Mouse (Mus musculus) heart, postnatal 0 days (tissue): ENCODE measurements around the gene Ssh2. TPM values are rescaled to one million over a fixed set of nuclear protein-coding genes. Genes with fewer than 3 reads are reported as not detected.
"Not testable (repeated sequence)": the region's sequence is repeated elsewhere in the genome, so short reads cannot be mapped to it uniquely, and the experiment has no call there.

Source experiments
- ATAC-seq: fragments of 200-750 bp; cut with Nextera tagmentation; 2 replicates; pipeline ENCODE4 v1.8.0; 2017; ENCODE audit warnings: low read depth, moderate number of reproducible peaks, moderate library complexity; ENCODE audit not compliant: insufficient read depth
- DNase-seq: peaks from one replicate; pipeline ENCODE4 v3.0.0-alpha.2; 2016; ENCODE audit warnings: low spot score
- H3K27ac ChIP-seq: fragments of 300-500 bp; sonication (generic); 2 replicates; pipeline ENCODE4 v1.5.1; 2014; ENCODE audit warnings: low read depth, mild to moderate bottlenecking
- H3K27me3 ChIP-seq: fragments of 300-500 bp; sonication (generic); 2 replicates; pipeline ENCODE4 v1.6.1; 2014; ENCODE audit warnings: low read length, mixed read lengths; ENCODE audit not compliant: control insufficient read depth, insufficient read depth
- H3K36me3 ChIP-seq: fragments of 300-500 bp; sonication (generic); replicated peaks from 2 replicates; pipeline ENCODE4 v1.6.1; 2014; ENCODE audit warnings: low read length, mixed read lengths; ENCODE audit not compliant: control insufficient read depth, insufficient read depth
- H3K4me1 ChIP-seq: fragments of 300-500 bp; sonication (generic); 2 replicates; pipeline ENCODE4 v1.6.1; 2014; ENCODE audit warnings: antibody characterized with exemption; ENCODE audit not compliant: control insufficient read depth, insufficient read depth
- H3K4me2 ChIP-seq: fragments of 300-500 bp; sonication (generic); 2 replicates; pipeline ENCODE4 v1.6.1; 2014; ENCODE audit warnings: low read depth, mild to moderate bottlenecking, low read length, moderate library complexity
- H3K4me3 ChIP-seq: fragments of 300-500 bp; sonication (generic); 2 replicates; pipeline ENCODE4 v1.5.1; 2014; ENCODE audit warnings: low read depth, low read length
- H3K9ac ChIP-seq: fragments of 300-500 bp; sonication (generic); replicated peaks from 2 replicates; pipeline ENCODE4 v1.6.1; 2014; ENCODE audit warnings: low read depth, low read length, mixed read lengths
- H3K9me3 ChIP-seq: fragments of 300-500 bp; sonication (generic); replicated peaks from 2 replicates; pipeline ENCODE4 v1.6.1; 2016; ENCODE audit warnings: low read length; ENCODE audit not compliant: control insufficient read depth
- CTCF ChIP-seq: IDR thresholded peaks from 2 replicates; pipeline ENCODE4 v1.5.1; 2016; ENCODE audit warnings: antibody characterized with exemption, control low read depth, low read depth
- EP300 ChIP-seq: IDR thresholded peaks from 2 replicates; pipeline ENCODE4 v1.6.1; 2016; ENCODE audit warnings: antibody characterized with exemption, low read depth
- WGBS: fragments of 180-500 bp; shearing (Covaris S2); extraction: QIAGEN DNeasy Blood & Tissue Kit; methylation state at CpG from one replicate; pipeline ENCODE4 v1.1.7; 2014; 5-methylcytosine and 5-hydroxymethylcytosine counted together
- polyA plus RNA-seq: library from polyadenylated mRNA; unstranded; fragments of >200 nt; fragmentation: Nextera tagmentation; extraction: Ambion mirVana; gene quantifications from 2 replicates; pipeline ENCODE4 v1.2.1, GENCODE M21; 2015
- total RNA-seq: library from RNA; depleted of rRNA; stranded (reverse); fragments of >200 nt; gene quantifications from 2 replicates; pipeline ENCODE4 v1.2.3, GENCODE M21; 2014; ENCODE audit warnings: low replicate concordance

Gene Ssh2
- total and polyA plus RNA-seq, 2 experiments from 2014 or later: 21.0 to 60.6 TPM

DNA sequence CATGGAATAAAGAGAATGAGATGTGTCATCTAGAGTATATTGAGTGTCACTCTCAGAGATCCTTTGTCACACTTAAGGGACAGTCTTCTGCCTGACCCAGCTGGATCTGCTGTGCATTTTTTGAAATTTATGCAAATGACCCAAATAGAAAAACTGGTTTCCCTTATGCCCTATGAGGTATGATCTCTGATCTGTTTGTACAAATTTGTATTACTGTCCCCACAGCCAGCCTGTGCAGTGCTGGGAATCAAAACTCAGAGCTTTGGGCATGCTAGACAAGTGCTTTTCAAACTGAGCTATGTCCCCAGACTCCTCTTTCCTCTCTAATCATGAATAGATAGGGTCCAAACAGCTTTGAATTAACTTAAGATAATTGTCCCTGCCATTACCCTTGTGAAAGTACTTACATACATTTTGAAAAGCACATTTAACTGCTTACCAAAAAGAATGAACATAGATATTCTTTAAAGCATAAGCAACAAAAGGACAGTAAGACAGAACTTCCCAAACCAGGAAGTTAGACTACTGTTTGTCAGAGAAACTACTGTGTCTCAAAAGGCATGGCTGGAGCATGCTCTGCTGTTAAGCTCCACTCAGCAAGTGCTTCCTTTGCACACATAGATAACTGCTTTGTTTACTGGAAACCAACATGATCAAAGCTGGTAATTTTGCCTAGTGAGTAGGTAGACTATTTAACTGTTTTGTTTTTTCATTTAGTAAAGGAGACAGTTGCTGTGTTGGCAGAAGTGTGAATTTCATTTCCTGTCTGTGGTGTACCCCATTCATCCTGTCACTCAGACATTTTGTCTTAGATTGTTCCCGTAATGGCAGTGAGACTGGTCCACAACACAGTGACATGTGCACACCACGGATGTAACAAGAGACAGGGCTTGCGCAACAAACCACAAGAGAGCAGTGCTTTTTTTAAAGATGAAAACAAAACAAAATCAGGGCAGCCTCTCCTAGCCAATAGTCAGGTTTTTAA is 169.9 kb downstream of the Ssh2 start:
- Histone ChIP-seq H3K27ac (peak overlapping the region; percentile 43), H3K9me3 (no peaks in the 10 kb centered on the region), H3K9ac (no peak overlapping the region), H3K4me3 (no peak overlapping the region), H3K27me3 (no peaks in the 10 kb centered on the region), H3K4me1 (peaks cover 31% of the 10 kb centered on the region), H3K4me2 (no peak overlapping the region), H3K36me3 (no peaks in the 10 kb centered on the region)
- ATAC-seq: no peak
- WGBS: 24% methylated on average over 3 of the region's 3 CpGs
- DNase-seq: no peak
- no peak for TF ChIP-seq CTCF
- no peak for TF ChIP-seq EP300

DNA sequence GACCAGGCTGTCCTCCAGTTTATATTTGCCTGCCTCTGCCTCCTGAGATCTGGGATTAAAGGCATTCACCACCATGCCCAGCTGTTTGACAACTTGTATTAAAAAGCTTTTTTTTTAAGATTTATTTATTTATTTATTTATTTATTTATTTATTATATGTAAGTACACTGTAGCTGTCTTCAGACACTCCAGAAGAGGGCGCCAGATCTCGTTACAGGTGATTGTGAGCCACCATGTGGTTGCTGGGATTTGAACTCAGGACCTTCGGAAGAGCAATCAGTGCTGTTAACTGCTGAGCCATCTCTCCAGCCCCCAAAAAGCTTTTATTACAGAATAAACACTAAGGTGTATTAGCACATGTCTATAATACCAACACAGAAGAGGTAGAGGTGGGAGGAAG is 172.1 kb downstream of the Ssh2 start:
- not testable (repeated sequence) for H3K9ac ChIP-seq, H3K4me2 ChIP-seq, H3K27me3 ChIP-seq, H3K36me3 ChIP-seq, H3K27ac ChIP-seq, H3K9me3 ChIP-seq, DNase-seq, H3K4me3 ChIP-seq, ATAC-seq
- peaks cover 24% of the 10 kb centered on the region for H3K4me1 ChIP-seq
- 86% methylated on average over 3 of the region's 3 CpGs for WGBS

DNA sequence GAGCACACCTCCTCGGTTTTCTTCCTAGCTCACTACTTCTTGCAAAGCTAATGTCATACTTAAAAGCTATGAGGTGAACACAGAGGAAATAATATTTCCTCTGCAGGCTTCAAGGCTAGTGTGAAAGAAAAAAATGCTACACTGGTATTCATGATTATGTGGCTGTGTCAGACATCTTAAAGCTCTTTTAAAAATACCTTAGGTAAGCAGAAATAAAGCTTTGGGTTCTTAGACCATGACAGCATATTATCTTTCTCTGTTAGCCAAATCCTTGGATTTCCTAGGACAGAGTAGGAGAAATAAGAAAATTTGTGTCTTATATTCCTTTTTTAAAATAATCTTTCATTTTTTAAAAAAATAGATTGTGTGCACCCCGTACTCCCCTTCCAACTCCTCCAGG is 179.5 kb downstream of the Ssh2 start:
- Histone ChIP-seq H3K9me3 (no peaks in the 10 kb centered on the region), H3K36me3 (peaks cover 59% of the 10 kb centered on the region), H3K9ac (no peak overlapping the region), H3K4me2 (no peak overlapping the region), H3K27ac (no peak overlapping the region), H3K4me3 (no peak overlapping the region), H3K27me3 (no peaks in the 10 kb centered on the region), H3K4me1 (no peaks in the 10 kb centered on the region)
- TF ChIP-seq CTCF (no peak), EP300 (no peak)
- DNase-seq: no peak
- 82% methylated on average over 2 of the region's 2 CpGs for WGBS
- ATAC-seq: no peak

DNA sequence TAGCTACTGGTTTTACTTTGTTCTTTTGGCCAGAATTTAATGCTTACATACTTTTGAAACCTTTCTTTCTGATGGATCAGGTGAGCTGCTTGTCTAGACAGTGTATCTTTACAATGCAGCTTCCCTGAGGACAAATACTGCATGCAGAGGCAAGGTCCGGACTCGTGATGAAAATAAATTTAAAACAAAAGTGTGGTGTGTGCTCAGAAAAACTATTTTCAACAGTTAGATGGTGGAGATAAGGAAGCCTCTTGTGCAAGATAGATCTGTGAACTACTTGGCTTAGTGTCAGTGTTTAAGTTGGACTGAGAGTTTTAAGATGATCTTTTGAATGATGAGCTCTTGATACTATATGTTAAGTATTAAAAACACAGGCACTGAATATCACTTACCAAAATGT is 186.4 kb downstream of the Ssh2 start:
- Histone ChIP-seq H3K4me1 (no peaks in the 10 kb centered on the region), H3K4me3 (no peak overlapping the region), H3K36me3 (peaks cover 45% of the 10 kb centered on the region), H3K27ac (no peak overlapping the region), H3K9ac (no peak overlapping the region), H3K9me3 (no peaks in the 10 kb centered on the region), H3K4me2 (no peak overlapping the region), H3K27me3 (no peaks in the 10 kb centered on the region)
- no peak for DNase-seq
- TF ChIP-seq CTCF (no peak), EP300 (no peak)
- 69% methylated on average over 2 of the region's 2 CpGs for WGBS
- ATAC-seq: no peak

DNA sequence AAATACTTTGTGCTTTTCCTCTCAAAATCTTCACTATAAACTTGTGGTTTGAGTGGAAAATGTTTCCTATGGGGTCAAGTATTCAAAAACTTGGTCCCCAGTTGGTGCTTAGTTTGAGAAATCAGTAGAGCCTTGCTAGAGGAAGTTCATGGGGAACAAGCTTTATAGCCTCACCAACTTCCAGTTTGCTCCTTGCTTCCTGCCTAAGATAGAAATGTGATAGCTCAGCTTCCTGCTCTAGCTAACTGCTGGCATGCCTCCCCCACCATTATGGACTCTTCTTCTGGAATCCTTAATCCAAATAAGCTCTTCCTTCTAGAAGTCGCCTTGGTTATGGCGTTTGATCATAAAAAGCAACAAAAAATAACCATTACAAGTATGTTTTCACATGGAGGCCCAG is 190.2 kb downstream of the Ssh2 start:
- no peaks in the 10 kb centered on the region for H3K4me1 ChIP-seq
- H3K4me2 ChIP-seq: no peak overlapping the region
- ATAC-seq: no peak
- TF ChIP-seq EP300 (no peak), CTCF (no peak)
- H3K9ac ChIP-seq: no peak overlapping the region
- H3K4me3 ChIP-seq: no peak overlapping the region
- peak overlapping the region; percentile 15; the same call in 1 of the 2 replicates for H3K27ac ChIP-seq
- peaks cover 32% of the 10 kb centered on the region for H3K36me3 ChIP-seq
- no peak for DNase-seq
- no peaks in the 10 kb centered on the region for H3K27me3 ChIP-seq
- no peaks in the 10 kb centered on the region for H3K9me3 ChIP-seq
- WGBS: 79% methylated on average over 2 of the region's 2 CpGs
